Mouse (Mus musculus) heart, adult 2 months (tissue): ENCODE results near the gene Reep3. TPM values are rescaled to one million over a fixed set of nuclear protein-coding genes. Genes with fewer than 3 reads are reported as not detected.
"Not testable (repeated sequence)": the region's sequence is repeated elsewhere in the genome, so short reads cannot be mapped to it uniquely, and the experiment has no call there.

Experiments
- DNase-seq, 2 experiments: peaks; one replicate each; pipeline ENCODE4 v3.0.0; 2021
- H3K27ac ChIP-seq: fragments of 200-600 bp; 2 replicates; pipeline ENCODE4 v1.8.1; 2022
- H3K27me3 ChIP-seq: fragments of 200-500 bp; 2 replicates; pipeline ENCODE4 v1.6.1; 2012; ENCODE audit warnings: mild to moderate bottlenecking, low read length, inconsistent platforms, mixed read lengths; ENCODE audit not compliant: control insufficient read depth, insufficient read depth
- H3K36me3 ChIP-seq: fragments of 200-500 bp; 2 replicates; pipeline ENCODE4 v1.6.1; 2012; ENCODE audit warnings: low read length, inconsistent platforms; ENCODE audit not compliant: control insufficient read depth, insufficient read depth
- H3K4me1 ChIP-seq: fragments of 200-500 bp; 2 replicates; pipeline ENCODE4 v1.6.1; 2011; ENCODE audit warnings: low read length; ENCODE audit not compliant: control insufficient read depth, insufficient read depth
- H3K4me3 ChIP-seq: fragments of 200-600 bp; 2 replicates; pipeline ENCODE4 v1.8.1; 2022
- H3K79me2 ChIP-seq: fragments of 200-500 bp; replicated peaks from 2 replicates; pipeline ENCODE4 v1.6.1; 2012; ENCODE audit warnings: mild to moderate bottlenecking, inconsistent platforms, low read length, moderate library complexity, mixed read lengths; ENCODE audit not compliant: control insufficient read depth, insufficient read depth
- H3K9ac ChIP-seq: fragments of 200-500 bp; 2 replicates; pipeline ENCODE4 v1.6.1; 2012; ENCODE audit warnings: low read depth, mild to moderate bottlenecking, control low read depth, inconsistent platforms, low read length, mixed read lengths
- CTCF ChIP-seq: fragments of 200-600 bp; IDR thresholded peaks from 2 replicates; pipeline ENCODE4 v1.8.1; 2022; ENCODE audit warnings: antibody characterized with exemption, mild to moderate bottlenecking, moderate library complexity
- EP300 ChIP-seq: fragments of 200-500 bp; IDR thresholded peaks from 2 replicates; pipeline ENCODE4 v1.6.1; 2011; ENCODE audit warnings: low read depth, low read length, control low read depth; ENCODE audit not compliant: insufficient read depth
- POLR2A ChIP-seq: fragments of 200-500 bp; IDR thresholded peaks from 2 replicates; pipeline ENCODE4 v1.6.1; 2011; ENCODE audit warnings: mild to moderate bottlenecking, low read depth, low read length, control low read depth; ENCODE audit not compliant: insufficient read depth
- WGBS: fragments of 180-500 bp; shearing (Covaris S2); methylation state at CpG from one replicate; pipeline ENCODE4 v1.1.7; 2018; 5-methylcytosine and 5-hydroxymethylcytosine counted together
- intact Hi-C: fragments of 180-260 bp; cut with DNase I; formaldehyde crosslinking; loops from one replicate; pipeline ENCODE4 v1.15.1; 2025
- polyA plus RNA-seq: library from polyadenylated mRNA; depleted of rRNA; stranded (reverse); fragments of >200 nt; gene quantifications from 2 replicates; pipeline ENCODE4 v1.2.3, GENCODE M21; 2012
- total RNA-seq, 2 experiments: library from RNA; stranded (reverse); gene quantifications; 2 replicates each; pipeline ENCODE4 v1.2.3; 2021

Reep3 gene
- total and polyA plus RNA-seq, 3 experiments = 14.9 to 20.2 (median 19.7) TPM

GRCm38 (mm10) chr10:67115115-67115514, 18.4 kb upstream of the Reep3 start:
- Histone ChIP-seq H3K4me3 (no peak overlapping the region), H3K79me2 (peaks cover 11% of the 10 kb centered on the region), H3K27me3 (no peaks in the 10 kb centered on the region), H3K36me3 (peaks cover 11% of the 10 kb centered on the region), H3K27ac (peak overlapping the region; percentile 69), H3K9ac (no peak overlapping the region), H3K4me1 (peaks cover 25% of the 10 kb centered on the region)
- TF ChIP-seq CTCF (no peak), EP300 (0 out of 2 replicates have a peak, but pooled peaks have one; percentile 26), POLR2A (no peak)
- peak in 1 of 2 experiments; percentile 56 for DNase-seq
- WGBS = 8% methylated on average over 6 of the region's 6 CpGs
- intact Hi-C loops = loop anchor here (1.0 to 2.0 kb wide), 2 partner anchors 16 to 44 kb away; no protein-coding TSS in a partner anchor

- 63% methylated on average over 11 of the region's 11 CpGs for WGBS
- Histone ChIP-seq H3K27me3 (no peaks in the 10 kb centered on the region), H3K4me3 (no peak overlapping the region), H3K9ac (no peak overlapping the region), H3K36me3 (peaks cover 1% of the 10 kb centered on the region; the same call in 1 of the 2 replicates), H3K27ac (no peak overlapping the region; the same call in 1 of the 2 replicates), H3K4me1 (peaks cover 20% of the 10 kb centered on the region), H3K79me2 (peaks cover 9% of the 10 kb centered on the region)
- intact Hi-C loops = loop anchor here (2.0 kb wide), 1 partner anchor 15 kb away; no protein-coding TSS in a partner anchor
- no peak for DNase-seq
- TF ChIP-seq EP300 = no peak
- no peak for TF ChIP-seq POLR2A
- no peak for TF ChIP-seq CTCF
Measured at GRCm38 (mm10) chr10:67113833-67114232, 17.1 kb upstream of the Reep3 start.

- H3K4me3 ChIP-seq, H3K27me3 ChIP-seq, DNase-seq, intact Hi-C loops, H3K9ac ChIP-seq, H3K27ac ChIP-seq, H3K36me3 ChIP-seq, H3K79me2 ChIP-seq: not testable (repeated sequence)
- WGBS = 80% methylated on average over 5 of the region's 5 CpGs
- H3K4me1 ChIP-seq = peaks cover 18% of the 10 kb centered on the region
Measured at GRCm38 (mm10) chr10:67112967-67113366, 16.2 kb upstream of the Reep3 start.

DNA sequence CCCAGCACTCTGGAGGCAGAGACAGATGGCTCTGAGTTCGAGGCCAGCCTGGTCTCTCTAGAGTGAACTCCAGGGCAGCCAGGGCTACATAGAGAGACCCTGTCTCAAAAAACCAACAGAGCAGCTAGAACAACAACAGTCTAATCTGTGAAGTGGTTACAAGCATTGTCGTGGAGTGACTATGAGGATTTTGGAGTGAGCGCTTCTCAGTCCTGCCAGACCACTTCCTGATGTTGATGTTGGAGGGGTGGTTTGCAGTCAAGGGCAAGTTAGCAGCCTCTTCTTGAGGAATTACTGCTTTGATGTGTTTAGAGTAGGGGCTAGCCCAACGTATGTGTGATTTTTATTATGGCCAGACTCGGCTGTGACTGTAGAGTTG, 15.0 kb upstream of the Reep3 start:
- 56% methylated on average over 5 of the region's 5 CpGs for WGBS

DNA sequence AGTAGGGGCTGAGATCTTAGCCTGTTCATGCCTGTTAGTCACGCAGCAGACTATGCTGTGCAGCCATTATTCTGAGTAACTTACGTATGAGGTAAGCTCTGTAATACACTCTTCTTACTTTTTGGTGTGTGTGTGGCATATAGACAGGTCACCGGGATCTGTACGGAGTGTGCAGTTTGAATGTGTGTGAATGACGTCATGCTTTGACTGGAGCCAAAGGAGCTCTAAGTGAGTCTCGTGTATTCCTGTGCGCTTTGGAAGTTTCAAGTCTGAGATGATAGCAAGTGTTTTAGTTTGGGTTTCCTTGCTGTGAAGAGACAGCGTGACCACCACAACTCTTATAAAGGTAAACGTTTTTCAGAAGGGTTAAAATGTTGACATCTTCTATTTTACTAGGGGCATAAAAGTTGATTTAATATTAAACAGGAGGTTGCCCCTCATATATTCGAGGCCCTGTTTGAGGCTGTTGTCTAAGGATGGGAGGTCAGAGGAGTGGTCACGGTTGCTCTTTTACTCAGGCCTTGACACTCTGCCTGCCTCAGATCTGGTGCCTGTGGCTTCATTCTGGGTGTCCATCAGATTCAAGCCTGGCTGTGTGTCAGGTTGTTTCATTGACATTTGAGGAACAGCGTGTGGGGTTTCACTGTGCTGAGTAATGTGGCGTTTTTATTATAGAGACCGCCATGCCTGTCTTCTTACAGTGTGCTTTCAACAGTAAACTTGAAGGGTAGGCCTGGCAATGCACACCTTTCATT, 14.5 kb upstream of the Reep3 start:
- no peak overlapping the region for H3K4me3 ChIP-seq
- intact Hi-C loops = no loop called here
- no peak overlapping the region for H3K9ac ChIP-seq
- peaks cover 24% of the 10 kb centered on the region for H3K4me1 ChIP-seq
- no peak overlapping the region for H3K27ac ChIP-seq
- H3K36me3 ChIP-seq = peaks cover 10% of the 10 kb centered on the region
- WGBS = 58% methylated on average over 14 of the region's 14 CpGs
- DNase-seq = no peak
- peaks cover 13% of the 10 kb centered on the region for H3K79me2 ChIP-seq
- TF ChIP-seq CTCF (no peak), POLR2A (no peak), EP300 (no peak)
- no peaks in the 10 kb centered on the region for H3K27me3 ChIP-seq

More for the DNA sequence above, 15.0 kb upstream of the Reep3 start:
- no peak for DNase-seq
- intact Hi-C loops = no loop called here
- Histone ChIP-seq H3K36me3 (peaks cover 7% of the 10 kb centered on the region), H3K27ac (no peak overlapping the region), H3K79me2 (peaks cover 10% of the 10 kb centered on the region), H3K4me3 (no peak overlapping the region), H3K4me1 (peaks cover 22% of the 10 kb centered on the region), H3K9ac (no peak overlapping the region), H3K27me3 (no peaks in the 10 kb centered on the region)
- TF ChIP-seq EP300 (no peak), CTCF (no peak), POLR2A (no peak)

DNA sequence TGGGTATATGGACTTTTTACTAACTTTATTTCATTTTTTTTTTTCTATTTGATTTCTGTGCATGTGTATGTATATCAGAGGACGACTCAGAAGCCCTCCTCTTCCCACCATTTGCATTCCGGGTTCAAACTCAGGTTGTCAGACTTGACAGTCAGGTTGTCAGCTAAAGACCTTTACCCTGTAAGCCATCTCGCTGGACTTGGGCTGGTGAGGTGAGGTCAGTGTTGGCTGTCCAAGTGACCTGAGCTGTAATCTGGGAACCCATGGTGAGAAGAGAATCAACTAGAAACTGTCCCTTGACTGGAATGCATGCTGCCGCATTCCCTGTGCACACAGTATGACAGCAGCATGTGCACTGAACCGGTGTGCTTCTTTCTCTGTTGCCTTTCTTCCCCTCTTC, 12.9 kb upstream of the Reep3 start:
- intact Hi-C loops = no loop called here
- peaks cover 15% of the 10 kb centered on the region for H3K79me2 ChIP-seq
- peak in 1 of 2 experiments; percentile 12 for DNase-seq
- H3K36me3 ChIP-seq = peaks cover 11% of the 10 kb centered on the region
- H3K4me1 ChIP-seq = peaks cover 27% of the 10 kb centered on the region
- TF ChIP-seq EP300 (no peak), POLR2A (no peak), CTCF (no peak)
- H3K9ac ChIP-seq = no peak overlapping the region
- no peak overlapping the region for H3K27ac ChIP-seq
- WGBS = 89% methylated on average over 5 of the region's 5 CpGs
- no peak overlapping the region for H3K4me3 ChIP-seq
- no peaks in the 10 kb centered on the region for H3K27me3 ChIP-seq
